ENCODE assay signal across 8 mouse cellular contexts in genomic region chr6:38492550-38492949, GRCm38 (mm10). TPM values are rescaled to one million over a fixed set of nuclear protein-coding genes. Genes with fewer than 3 reads are reported as not detected.
DNase-seq lines count a peak whose midpoint lies in the region; ATAC-seq and TF ChIP-seq lines count a peak whose summit lies in the region.

No protein-coding gene starts in this region.

- TF ChIP-seq CTCF in liver, adult 2 months (IDR thresholded peaks at IDR 0.05; ENCODE audit: low read depth, low read length): peak; percentile 73
- TF ChIP-seq CTCF in lung, adult 2 months (IDR thresholded peaks at IDR 0.05; ENCODE audit: insufficient read depth, low read length): peak; percentile 73

- H3K27ac ChIP-seq in liver, adult 2 months (replicated peaks; ENCODE audit: insufficient read depth, low read depth, low read length): no peak overlapping the region
- H3K27ac ChIP-seq in liver, embryonic 11.5 days (ENCODE audit: low read depth, low read length): no peak overlapping the region

- no peak overlapping the region for H3K4me3 ChIP-seq in liver, adult 2 months (ENCODE audit: insufficient read depth, low read depth, low read length)
- no peak overlapping the region for H3K4me3 ChIP-seq in liver, embryonic 11.5 days (ENCODE audit: low read depth, low read length)
- H3K4me3 ChIP-seq in lung, adult 2 months (replicated peaks; ENCODE audit: extremely low read depth, low read depth, low read length): no peak overlapping the region

- H3K9ac ChIP-seq in liver, adult 2 months (ENCODE audit: low read depth, low read length): no peak overlapping the region
- H3K9ac ChIP-seq in liver, embryonic 11.5 days (ENCODE audit: low read depth, low read length): no peak overlapping the region

- DNase-seq in adrenal gland, adult (ENCODE audit: inconsistent age in 2 of 2, low spot score in 1 of 2): peak; percentile 25 to 79
- no peak for DNase-seq in adrenal gland, postnatal 4 days (ENCODE audit: low spot score in 2 of 2)
- peak; percentile 45 for DNase-seq in liver, adult 2 months (ENCODE audit: extremely low read depth, low read depth, low spot score)
- DNase-seq in liver, embryonic 11.5 days (ENCODE audit: low spot score): no peak
- DNase-seq in brain, adult 2 months (ENCODE audit: low read depth, low spot score): peak; percentile 47
- DNase-seq in lung, adult 2 months: peak; percentile 39
- peak; percentile 46 to 76 for DNase-seq in spleen, postnatal 10 days (ENCODE audit: low spot score in 2 of 2)

- no peaks in the 10 kb centered on the region for H3K4me1 ChIP-seq in liver, adult 2 months (ENCODE audit: control insufficient read depth, insufficient read depth, low read length)
- H3K4me1 ChIP-seq in liver, embryonic 11.5 days (replicated peaks; ENCODE audit: control insufficient read depth, insufficient read depth, low read length): no peaks in the 10 kb centered on the region
- no peaks in the 10 kb centered on the region; the same call in 1 of the 2 replicates for H3K4me1 ChIP-seq in lung, adult 2 months (ENCODE audit: control insufficient read depth, insufficient read depth, low read length)

- WGBS in liver, adult 2 months: 81% methylated on average over 3 of the region's 3 CpGs
- 71% methylated on average over 3 of the region's 3 CpGs for WGBS in liver, embryonic 11.5 days
- 91% methylated on average over 3 of the region's 3 CpGs for WGBS in lung, adult 2 months

- no peaks in the 10 kb centered on the region for H3K79me2 ChIP-seq in liver, adult 2 months (ENCODE audit: control insufficient read depth, insufficient read depth, low read length)

- no peaks in the 10 kb centered on the region for H3K9me3 ChIP-seq in liver, embryonic 11.5 days (ENCODE audit: control insufficient read depth, low read length)

- H3K36me3 ChIP-seq in liver, adult 2 months (ENCODE audit: control insufficient read depth, insufficient read depth, low read length): peaks cover 39% of the 10 kb centered on the region
- H3K36me3 ChIP-seq in liver, embryonic 11.5 days (ENCODE audit: control insufficient read depth, insufficient read depth, low read length): peaks cover 12% of the 10 kb centered on the region

- TF ChIP-seq POLR2A in liver, adult 2 months (IDR thresholded peaks at IDR 0.05; ENCODE audit: extremely low read depth, insufficient read depth, low read length): no peak
- TF ChIP-seq POLR2A in lung, adult 2 months (IDR thresholded peaks at IDR 0.05; ENCODE audit: borderline replicate concordance, extremely low read depth, low read depth, low read length): no peak

- H3K27me3 ChIP-seq in liver, adult 2 months (ENCODE audit: control insufficient read depth, insufficient read depth, low read length): no peaks in the 10 kb centered on the region
- no peaks in the 10 kb centered on the region for H3K27me3 ChIP-seq in liver, embryonic 11.5 days (replicated peaks; ENCODE audit: control insufficient read depth, insufficient read depth, low read length)

- no peak for ATAC-seq in liver, embryonic 11.5 days (replicated peaks; ENCODE audit: low FRiP score)
- peak; percentile 86 for ATAC-seq in erythroid progenitor cell, adult 5-6 weeks (replicated peaks; ENCODE audit: low FRiP score, poor library complexity, severe bottlenecking)

- H3K4me2 ChIP-seq in liver, embryonic 11.5 days: no peak overlapping the region

RNA-seq across cellular contexts. Expression of gene Fmc1, which starts 40.8 kb away (rescaled TPM):
- 100 to 1,000 TPM in 1 of 2 experiments, 10 to 100 TPM in 1; 99.5 to 103 TPM for total RNA-seq in adrenal gland, postnatal 4 days (2021)
- 63.7 and 93.6 TPM in 2 replicates for total RNA-seq in liver, adult 2 months (2014; rRNA removed)
- polyA plus RNA-seq in liver, adult 2 months (2012; rRNA removed): 219 and 299 TPM in 2 replicates
- 141 and 146 TPM in 2 replicates for polyA plus RNA-seq in liver, embryonic 11.5 days (2014; fragmentation: Nextera tagmentation; extraction: Ambion mirVana)
- 26.0 and 26.7 TPM in 2 replicates for total RNA-seq in erythroid progenitor cell, adult 5-6 weeks (2015; ENCODE audit: low replicate concordance)
- total RNA-seq in erythroid progenitor cell, adult 5-6 weeks (2017; ENCODE audit: low replicate concordance): 0.90 and 1.1 TPM in 2 replicates
- polyA plus RNA-seq in lung, adult 2 months (2012; rRNA removed): 147 and 171 TPM in 2 replicates

RNA-seq across cellular contexts. Expression of gene Luc7l2, which starts 58.6 kb away (rescaled TPM):
- 100 to 1,000 TPM; 225 to 239 TPM for total RNA-seq in adrenal gland, postnatal 4 days (2021)
- total RNA-seq in liver, adult 2 months (2014; rRNA removed): 96.2 and 128 TPM in 2 replicates
- polyA plus RNA-seq in liver, adult 2 months (2012; rRNA removed): 12.8 and 20.0 TPM in 2 replicates
- 39.7 and 46.2 TPM in 2 replicates for polyA plus RNA-seq in liver, embryonic 11.5 days (2014; fragmentation: Nextera tagmentation; extraction: Ambion mirVana)
- total RNA-seq in erythroid progenitor cell, adult 5-6 weeks (2015; ENCODE audit: low replicate concordance): 322 and 443 TPM in 2 replicates
- 458 and 570 TPM in 2 replicates for total RNA-seq in erythroid progenitor cell, adult 5-6 weeks (2017; ENCODE audit: low replicate concordance)
- polyA plus RNA-seq in lung, adult 2 months (2012; rRNA removed): 33.6 and 39.0 TPM in 2 replicates

RNA-seq across cellular contexts. Expression of gene Ubn2, which starts 58.8 kb away (rescaled TPM):
- 10 to 100 TPM; 36.4 to 39.4 TPM for total RNA-seq in adrenal gland, postnatal 4 days (2021)
- 7.9 and 10.6 TPM in 2 replicates for total RNA-seq in liver, adult 2 months (2014; rRNA removed)
- polyA plus RNA-seq in liver, adult 2 months (2012; rRNA removed): 2.2 and 2.9 TPM in 2 replicates
- polyA plus RNA-seq in liver, embryonic 11.5 days (2014; fragmentation: Nextera tagmentation; extraction: Ambion mirVana): 12.3 and 14.5 TPM in 2 replicates
- total RNA-seq in erythroid progenitor cell, adult 5-6 weeks (2015; ENCODE audit: low replicate concordance): 46.5 and 66.3 TPM in 2 replicates
- total RNA-seq in erythroid progenitor cell, adult 5-6 weeks (2017; ENCODE audit: low replicate concordance): 33.1 and 36.6 TPM in 2 replicates
- 6.1 and 7.8 TPM in 2 replicates for polyA plus RNA-seq in lung, adult 2 months (2012; rRNA removed)

Comparison
In these comparisons a context has a peak if more than half of its experiments do, and no peak if none do; other contexts are left out.
1. DNase-seq: peak in adrenal gland, adult (2 of 2), liver, adult 2 months (single experiment), brain, adult 2 months (single experiment), lung, adult 2 months (single experiment) and spleen, postnatal 10 days (2 of 2); none in adrenal gland, postnatal 4 days (0 of 2) and liver, embryonic 11.5 days (single experiment).